Mouse (Mus musculus) E14TG2a.4 (cell line): ENCODE data around the gene Lamtor2.
A peak's percentile ranks its signal among the peaks of the same experiment; 100 is the strongest.

Experiments used
- H3K27me3 ChIP-seq: 2 replicates; pipeline ENCODE4 v1.6.1; 2014; ENCODE audit warnings: low read length, control low read depth; ENCODE audit not compliant: insufficient read depth
- H3K36me3 ChIP-seq: 2 replicates; pipeline ENCODE4 v1.6.1; 2014; ENCODE audit warnings: low read length, control low read depth; ENCODE audit not compliant: insufficient read depth
- H3K4me1 ChIP-seq: replicated peaks from 2 replicates; pipeline ENCODE4 v1.6.1; 2014; ENCODE audit warnings: low read depth, low read length, control low read depth
- H3K4me3 ChIP-seq: replicated peaks from 2 replicates; pipeline ENCODE4 v1.5.1; 2014; ENCODE audit warnings: mild to moderate bottlenecking, low read length
- H3K9me3 ChIP-seq: 2 replicates; pipeline ENCODE4 v1.6.1; 2014; ENCODE audit warnings: low read length, control low read depth
- CTCF ChIP-seq: conservative IDR thresholded peaks from 2 replicates; pipeline ENCODE4 v1.5.1; 2014; ENCODE audit warnings: low read length
- NANOG ChIP-seq: IDR thresholded peaks from 2 replicates; pipeline ENCODE4 v1.6.1; 2014; ENCODE audit warnings: borderline replicate concordance, low read length, mixed read lengths
- POU5F1 ChIP-seq: IDR thresholded peaks from 2 replicates; pipeline ENCODE4 v1.6.1; 2014; ENCODE audit warnings: low read length, borderline replicate concordance

Gene Lamtor2

DNA sequence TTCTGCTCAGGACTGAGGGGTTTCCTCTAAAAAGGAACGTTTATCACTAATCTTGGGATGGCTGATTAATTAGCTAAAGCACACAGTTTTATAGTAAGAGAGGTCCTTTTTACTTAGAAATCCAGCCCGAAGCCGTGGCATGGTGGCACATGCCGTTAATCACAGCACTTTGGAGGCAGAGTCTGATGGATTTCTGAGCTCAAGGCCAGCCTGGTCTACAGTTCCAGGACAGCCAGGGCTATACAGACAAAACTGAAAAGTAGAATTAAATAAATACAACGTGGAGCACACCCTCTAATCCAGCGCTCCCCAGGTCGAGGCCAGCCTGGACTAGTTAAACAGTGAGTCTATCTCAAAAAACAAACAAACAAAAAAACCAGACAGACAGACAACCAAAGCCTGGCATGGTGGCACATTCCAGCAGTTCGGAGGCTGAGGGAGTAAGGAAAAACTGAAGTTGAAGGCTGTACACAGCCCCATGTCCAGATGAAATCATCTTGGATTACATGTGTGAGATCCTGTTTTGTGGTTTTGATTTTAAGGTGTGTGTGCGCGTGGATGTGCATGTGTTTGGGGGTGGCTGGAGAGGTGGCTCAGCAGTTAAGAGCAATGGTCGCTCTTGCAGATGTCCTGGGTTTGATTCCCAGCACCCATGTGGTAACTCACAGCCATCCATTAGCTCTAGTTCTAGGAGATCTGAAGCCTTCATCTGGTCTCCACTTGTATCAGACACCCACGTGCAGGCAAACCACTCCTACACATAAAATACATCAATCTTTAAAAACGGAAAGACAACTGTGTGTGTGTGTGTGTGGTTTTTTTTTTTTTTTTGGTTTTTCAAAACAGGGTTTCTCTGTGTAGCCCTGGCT lies 42.2 kb downstream of the Lamtor2 start:
- Histone ChIP-seq H3K27me3 (0 out of 2 replicates have a peak, but pooled peaks cover 5% of the 10 kb centered on the region), H3K9me3 (no peaks in the 10 kb centered on the region), H3K36me3 (peaks cover 11% of the 10 kb centered on the region), H3K4me1 (peaks cover 90% of the 10 kb centered on the region), H3K4me3 (peak overlapping the region; percentile 77)
- TF ChIP-seq NANOG: no peak
- no peak for TF ChIP-seq CTCF
- TF ChIP-seq POU5F1: no peak

DNA sequence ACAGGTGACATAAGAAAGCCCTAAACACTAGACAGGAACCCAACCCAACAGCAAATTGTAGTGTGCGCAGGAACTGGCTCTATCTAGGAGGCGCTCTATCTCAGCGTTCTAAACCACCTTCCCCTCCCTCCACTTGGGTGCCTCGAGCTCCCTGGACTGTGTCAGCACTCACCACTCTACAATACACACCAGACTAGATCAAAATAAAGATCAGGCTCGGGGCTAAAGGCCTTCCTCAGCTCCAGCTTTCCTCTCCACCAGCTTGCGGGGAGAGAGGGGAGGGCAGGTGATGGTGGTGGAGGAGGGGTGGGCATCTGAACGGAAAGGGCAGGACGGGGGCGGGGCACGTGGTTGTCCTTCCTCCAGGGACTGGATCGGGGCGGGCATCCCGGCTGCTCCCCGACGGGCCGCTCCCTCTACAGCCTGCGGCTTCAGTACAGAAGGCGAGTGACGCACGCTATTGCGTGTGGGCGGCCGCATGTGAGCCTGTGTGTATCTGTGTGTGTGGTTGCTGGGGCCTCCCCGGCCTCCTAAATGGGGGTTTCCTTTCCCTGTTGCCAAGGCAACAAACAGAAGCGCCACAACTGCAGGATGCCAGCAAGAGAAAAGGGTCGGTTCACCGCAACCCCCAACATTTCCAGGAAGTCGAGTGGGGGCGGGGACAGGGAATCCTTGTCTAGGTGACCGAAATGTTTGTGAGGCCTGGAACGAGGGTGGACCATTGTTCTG lies 43.0 kb downstream of the Lamtor2 start, which contains the start of gene Lmna:
Gene Lmna (minus strand): TSS at position 265 of the 729 bp plus-strand sequence.
- Histone ChIP-seq H3K27me3 (0 out of 2 replicates have a peak, but pooled peaks cover 5% of the 10 kb centered on the region), H3K4me1 (peaks cover 90% of the 10 kb centered on the region), H3K4me3 (peak within 1 kb of the TSS; percentile 77), H3K9me3 (no peaks in the 10 kb centered on the region), H3K36me3 (peaks cover 11% of the 10 kb centered on the region)
- no peak for TF ChIP-seq NANOG
- TF ChIP-seq CTCF: peak; percentile 19; the same call in 1 of the 2 replicates
- no peak for TF ChIP-seq POU5F1

DNA sequence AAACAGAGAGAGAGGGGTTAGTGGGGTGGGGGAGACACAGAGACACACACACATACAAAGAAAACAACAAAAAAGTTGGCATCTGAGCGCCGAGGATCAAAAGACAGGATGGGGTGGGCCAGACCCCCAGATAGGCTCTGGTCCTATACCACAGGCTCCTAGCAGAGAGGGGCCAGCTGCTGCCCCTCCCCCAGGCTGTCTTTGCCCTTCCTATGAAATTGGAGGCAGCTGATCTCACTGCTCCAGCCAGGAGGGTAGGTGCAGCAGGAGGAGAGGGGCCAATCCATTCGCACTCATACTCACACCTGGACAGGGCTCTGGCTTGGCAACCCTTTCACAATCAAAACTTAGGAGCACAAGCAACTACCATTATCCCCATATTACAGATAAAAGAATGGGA lies 43.6 kb downstream of the Lamtor2 start:
- peaks cover 11% of the 10 kb centered on the region for H3K36me3 ChIP-seq
- no peak for TF ChIP-seq CTCF
- TF ChIP-seq NANOG: no peak
- no peak for TF ChIP-seq POU5F1
- 0 out of 2 replicates have a peak, but pooled peaks cover 5% of the 10 kb centered on the region for H3K27me3 ChIP-seq
- no peaks in the 10 kb centered on the region for H3K9me3 ChIP-seq
- H3K4me3 ChIP-seq: peak overlapping the region; percentile 77
- peaks cover 90% of the 10 kb centered on the region for H3K4me1 ChIP-seq

DNA sequence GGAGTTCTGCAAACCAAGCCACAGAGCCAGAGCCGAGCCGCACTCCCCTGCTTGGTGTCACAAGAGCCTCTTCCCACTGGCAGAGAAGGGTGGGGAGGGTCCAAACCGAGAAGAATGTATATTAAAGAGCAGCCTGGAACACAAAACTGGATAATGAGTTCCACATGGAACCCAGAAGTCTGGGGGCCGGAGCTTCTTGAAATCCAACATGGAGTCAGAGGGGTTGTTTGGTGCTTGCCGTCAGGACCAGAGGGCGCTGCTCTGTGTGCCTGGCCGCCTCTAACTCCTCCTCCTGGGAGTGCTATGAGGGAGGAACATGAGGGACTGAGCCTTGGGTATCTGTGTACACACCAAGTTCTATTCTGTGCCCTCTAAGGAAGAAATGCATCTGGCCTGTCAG lies 47.1 kb downstream of the Lamtor2 start:
- TF ChIP-seq POU5F1: no peak
- TF ChIP-seq CTCF: no peak
- TF ChIP-seq NANOG: no peak

DNA sequence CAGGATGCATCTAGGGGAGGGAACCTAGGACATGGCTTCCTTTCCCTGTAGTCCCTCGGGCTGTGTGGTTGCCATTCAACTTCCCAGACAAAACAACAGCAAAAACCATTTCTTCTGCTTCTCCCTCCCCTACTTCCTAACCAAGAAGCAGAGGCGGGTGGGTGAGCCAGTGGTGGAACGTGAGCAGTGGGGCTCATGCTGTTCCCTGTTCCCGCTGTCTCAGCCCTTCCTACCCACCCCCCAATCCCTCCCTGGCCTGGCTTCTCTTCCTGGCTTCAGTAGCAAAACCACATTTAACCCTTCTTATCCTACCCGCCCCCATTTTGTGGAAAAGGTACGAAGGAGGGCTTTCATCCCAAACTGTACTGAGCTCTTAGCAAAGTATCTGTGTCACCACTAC lies 47.8 kb downstream of the Lamtor2 start:
- peaks cover 11% of the 10 kb centered on the region for H3K36me3 ChIP-seq
- TF ChIP-seq NANOG: no peak
- no peak for TF ChIP-seq CTCF
- TF ChIP-seq POU5F1: no peak
- H3K27me3 ChIP-seq: peaks cover 14% of the 10 kb centered on the region
- H3K4me3 ChIP-seq: peak overlapping the region; percentile 74
- H3K4me1 ChIP-seq: peaks cover 93% of the 10 kb centered on the region
- no peaks in the 10 kb centered on the region for H3K9me3 ChIP-seq

More for the DNA sequence above, 47.1 kb downstream of the Lamtor2 start:
- peaks cover 11% of the 10 kb centered on the region for H3K36me3 ChIP-seq
- peak overlapping the region; percentile 74 for H3K4me3 ChIP-seq
- H3K27me3 ChIP-seq: peaks cover 14% of the 10 kb centered on the region
- H3K9me3 ChIP-seq: no peaks in the 10 kb centered on the region
- H3K4me1 ChIP-seq: peaks cover 91% of the 10 kb centered on the region

DNA sequence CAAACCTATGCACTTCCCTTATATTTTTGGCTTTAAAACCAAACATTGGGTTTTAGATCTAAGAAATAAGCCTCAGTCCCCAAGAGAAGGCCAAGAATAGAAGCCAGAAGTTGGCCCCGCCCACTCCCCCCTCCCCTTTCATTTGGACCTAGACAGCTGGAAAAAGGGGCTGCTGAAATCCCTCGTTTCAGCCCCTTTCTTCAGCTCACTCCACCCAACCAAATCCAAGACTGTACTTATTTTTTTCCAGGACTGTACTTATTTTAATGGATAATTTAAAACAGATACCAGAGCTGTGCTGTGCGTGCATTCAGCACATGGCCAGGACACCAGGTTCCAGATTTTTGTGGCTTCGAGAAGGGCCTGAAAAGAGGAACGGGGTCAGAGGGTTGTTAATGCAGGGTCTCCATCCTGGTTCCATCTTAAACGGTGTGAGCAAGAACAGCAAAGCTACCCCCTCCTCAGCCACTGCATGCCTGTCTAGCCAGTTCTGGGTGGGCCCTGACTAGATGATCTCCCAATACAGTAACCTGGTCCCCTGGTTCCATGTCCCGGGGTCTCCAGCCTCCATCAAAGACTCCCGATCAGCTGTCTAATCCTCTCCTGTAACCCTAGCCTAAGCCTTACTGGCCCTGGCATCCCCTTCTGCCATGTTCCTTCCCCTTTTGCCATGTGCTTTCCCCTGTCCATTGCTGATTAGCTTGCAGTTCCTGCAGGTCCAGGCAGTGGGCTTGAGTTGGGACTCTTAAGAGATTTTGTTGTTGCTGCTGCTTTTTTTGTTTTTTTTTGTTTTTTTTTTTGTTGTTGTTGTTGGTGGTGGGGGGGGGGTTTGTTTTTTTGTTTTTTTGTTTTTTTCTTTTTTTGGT lies 48.8 kb downstream of the Lamtor2 start:
- H3K9me3 ChIP-seq: no peaks in the 10 kb centered on the region
- H3K27me3 ChIP-seq: peaks cover 14% of the 10 kb centered on the region
- peak overlapping the region; percentile 85; the same call in 1 of the 2 replicates for H3K4me3 ChIP-seq
- TF ChIP-seq POU5F1: no peak
- TF ChIP-seq NANOG: no peak
- no peak for TF ChIP-seq CTCF
- H3K36me3 ChIP-seq: peaks cover 11% of the 10 kb centered on the region
- peaks cover 96% of the 10 kb centered on the region for H3K4me1 ChIP-seq

DNA sequence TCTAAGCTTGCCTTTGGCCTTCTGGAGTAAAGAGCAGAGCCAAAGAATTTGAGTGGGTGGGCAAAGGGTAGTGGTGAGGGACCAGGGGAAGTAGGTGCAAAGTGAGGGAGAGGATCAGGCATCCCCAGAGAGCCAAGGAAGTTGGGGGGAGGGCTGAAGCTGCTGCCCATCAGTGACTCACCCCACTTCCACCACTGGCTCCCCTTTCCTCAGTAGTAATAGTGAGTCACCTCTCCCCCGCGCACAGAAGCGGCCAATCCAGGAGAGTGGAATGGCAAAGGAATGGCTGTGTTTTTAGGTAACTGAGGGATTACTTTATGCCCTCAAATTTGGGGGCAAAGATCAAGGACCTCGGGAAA lies 49.4 kb downstream of the Lamtor2 start:
- H3K27me3 ChIP-seq: peaks cover 14% of the 10 kb centered on the region
- TF ChIP-seq POU5F1: no peak
- no peaks in the 10 kb centered on the region for H3K9me3 ChIP-seq
- peaks cover 89% of the 10 kb centered on the region for H3K4me1 ChIP-seq
- H3K4me3 ChIP-seq: peak overlapping the region; percentile 85
- H3K36me3 ChIP-seq: peaks cover 11% of the 10 kb centered on the region
